Mouse (Mus musculus): Measurements from ENCODE around the gene Prrg3. TPM values are rescaled to one million over a fixed set of nuclear protein-coding genes. Genes with fewer than 3 reads are reported as not detected.

Gene Prrg3
- 1.1 and 1.3 TPM in 2 replicates for polyA plus RNA-seq (2012; rRNA removed)

GRCm38 (mm10) chrX:71962073-71963051, at the start of gene Prrg3:
TSS of gene Prrg3 (plus strand) at chrX:71962624.
- no peak for DNase-seq (ENCODE audit: low read depth in 1 of 2, low spot score in 2 of 2)
- WGBS, result 29% methylated on average over 57 of the region's 72 CpGs
- peak within 1 kb of the TSS; percentile 8; the same call in 1 of the 2 replicates for H3K4me3 ChIP-seq (ENCODE audit: extremely low read depth, insufficient read depth, insufficient read length)

GRCm38 (mm10) chrX:71946631-71947030, 15.8 kb upstream of the Prrg3 start:
- H3K4me1 ChIP-seq (ENCODE audit: control insufficient read depth, insufficient read depth, insufficient read length), result no peaks in the 10 kb centered on the region
- H3K4me3 ChIP-seq (ENCODE audit: extremely low read depth, insufficient read depth, insufficient read length), result no peak overlapping the region
- no peak for DNase-seq (ENCODE audit: low read depth in 1 of 2, low spot score in 2 of 2)
- TF ChIP-seq POLR2A (IDR thresholded peaks at IDR 0.05; ENCODE audit: low read depth, low read length), result no peak
- TF ChIP-seq CTCF (IDR thresholded peaks at IDR 0.05; ENCODE audit: extremely low read depth, insufficient read depth, insufficient read length, insufficient replicate concordance), result no peak
- no peaks in the 10 kb centered on the region for H3K27me3 ChIP-seq (ENCODE audit: control insufficient read depth, insufficient read depth, low read length)
- 19% methylated on average over 3 of the region's 3 CpGs for WGBS
- no peak overlapping the region for H3K27ac ChIP-seq (ENCODE audit: insufficient read depth, low read length)
- no peaks in the 10 kb centered on the region for H3K36me3 ChIP-seq (ENCODE audit: control insufficient read depth, insufficient read depth, low read length)

More at GRCm38 (mm10) chrX:71962073-71963051, at the start of gene Prrg3:
- Histone ChIP-seq H3K27me3 (ENCODE audit: control insufficient read depth, insufficient read depth, low read length) (no peaks in the 10 kb centered on the region), H3K36me3 (ENCODE audit: control insufficient read depth, insufficient read depth, low read length) (no peaks in the 10 kb centered on the region), H3K27ac (ENCODE audit: insufficient read depth, low read length) (no peak within 1 kb of the TSS), H3K4me1 (ENCODE audit: control insufficient read depth, insufficient read depth, insufficient read length) (no peaks in the 10 kb centered on the region; the same call in 1 of the 2 replicates)
- TF ChIP-seq POLR2A (IDR thresholded peaks at IDR 0.05; ENCODE audit: low read depth, low read length) (no peak), CTCF (IDR thresholded peaks at IDR 0.05; ENCODE audit: extremely low read depth, insufficient read depth, insufficient read length, insufficient replicate concordance) (no peak)

- TF ChIP-seq POLR2A (IDR thresholded peaks at IDR 0.05; ENCODE audit: low read depth, low read length), result no peak
- TF ChIP-seq CTCF (IDR thresholded peaks at IDR 0.05; ENCODE audit: extremely low read depth, insufficient read depth, insufficient read length, insufficient replicate concordance), result no peak
Measured at GRCm38 (mm10) chrX:71958366-71958765, 4.1 kb upstream of the Prrg3 start.

GRCm38 (mm10) chrX:71963275-71963912, 970 bp downstream of the Prrg3 start:
- no peaks in the 10 kb centered on the region for H3K36me3 ChIP-seq (ENCODE audit: control insufficient read depth, insufficient read depth, low read length)
- no peak overlapping the region for H3K4me3 ChIP-seq (ENCODE audit: extremely low read depth, insufficient read depth, insufficient read length)
- H3K27ac ChIP-seq (ENCODE audit: insufficient read depth, low read length), result no peak overlapping the region
- no peaks in the 10 kb centered on the region for H3K27me3 ChIP-seq (ENCODE audit: control insufficient read depth, insufficient read depth, low read length)
- TF ChIP-seq POLR2A (IDR thresholded peaks at IDR 0.05; ENCODE audit: low read depth, low read length) (no peak), CTCF (IDR thresholded peaks at IDR 0.05; ENCODE audit: extremely low read depth, insufficient read depth, insufficient read length, insufficient replicate concordance) (no peak)
- DNase-seq (ENCODE audit: low read depth in 1 of 2, low spot score in 2 of 2), result no peak
- WGBS, result 47% methylated on average over 9 of the region's 9 CpGs
- no peaks in the 10 kb centered on the region; the same call in 1 of the 2 replicates for H3K4me1 ChIP-seq (ENCODE audit: control insufficient read depth, insufficient read depth, insufficient read length)

More at GRCm38 (mm10) chrX:71958366-71958765, 4.1 kb upstream of the Prrg3 start:
- Histone ChIP-seq H3K4me3 (ENCODE audit: extremely low read depth, insufficient read depth, insufficient read length) (no peak overlapping the region), H3K27me3 (ENCODE audit: control insufficient read depth, insufficient read depth, low read length) (no peaks in the 10 kb centered on the region), H3K4me1 (ENCODE audit: control insufficient read depth, insufficient read depth, insufficient read length) (no peaks in the 10 kb centered on the region; the same call in 1 of the 2 replicates), H3K27ac (ENCODE audit: insufficient read depth, low read length) (no peak overlapping the region), H3K36me3 (ENCODE audit: control insufficient read depth, insufficient read depth, low read length) (no peaks in the 10 kb centered on the region)
- no peak for DNase-seq (ENCODE audit: low read depth in 1 of 2, low spot score in 2 of 2)

GRCm38 (mm10) chrX:71968216-71968615, 5.8 kb downstream of the Prrg3 start:
- Histone ChIP-seq H3K4me3 (ENCODE audit: extremely low read depth, insufficient read depth, insufficient read length) (no peak overlapping the region), H3K27ac (ENCODE audit: insufficient read depth, low read length) (no peak overlapping the region), H3K4me1 (ENCODE audit: control insufficient read depth, insufficient read depth, insufficient read length) (no peaks in the 10 kb centered on the region), H3K27me3 (ENCODE audit: control insufficient read depth, insufficient read depth, low read length) (no peaks in the 10 kb centered on the region), H3K36me3 (ENCODE audit: control insufficient read depth, insufficient read depth, low read length) (no peaks in the 10 kb centered on the region)
- WGBS, result 94% methylated on average over 1 of the region's 1 CpGs
- DNase-seq (ENCODE audit: low read depth in 1 of 2, low spot score in 2 of 2), result no peak
- TF ChIP-seq POLR2A (IDR thresholded peaks at IDR 0.05; ENCODE audit: low read depth, low read length), result no peak
- no peak for TF ChIP-seq CTCF (IDR thresholded peaks at IDR 0.05; ENCODE audit: extremely low read depth, insufficient read depth, insufficient read length, insufficient replicate concordance)

GRCm38 (mm10) chrX:71968816-71969215, 6.4 kb downstream of the Prrg3 start:
- WGBS, result 77% methylated on average over 6 of the region's 6 CpGs
- H3K4me1 ChIP-seq (ENCODE audit: control insufficient read depth, insufficient read depth, insufficient read length), result no peaks in the 10 kb centered on the region

More at GRCm38 (mm10) chrX:71968816-71969215, 6.4 kb downstream of the Prrg3 start:
- Histone ChIP-seq H3K27ac (ENCODE audit: insufficient read depth, low read length) (no peak overlapping the region), H3K4me3 (ENCODE audit: extremely low read depth, insufficient read depth, insufficient read length) (no peak overlapping the region), H3K36me3 (ENCODE audit: control insufficient read depth, insufficient read depth, low read length) (no peaks in the 10 kb centered on the region), H3K27me3 (ENCODE audit: control insufficient read depth, insufficient read depth, low read length) (no peaks in the 10 kb centered on the region)
- no peak for TF ChIP-seq POLR2A (IDR thresholded peaks at IDR 0.05; ENCODE audit: low read depth, low read length)
- TF ChIP-seq CTCF (IDR thresholded peaks at IDR 0.05; ENCODE audit: extremely low read depth, insufficient read depth, insufficient read length, insufficient replicate concordance), result no peak
- DNase-seq (ENCODE audit: low read depth in 1 of 2, low spot score in 2 of 2), result no peak

Data from spleen, adult 2 months (tissue).